Mouse (Mus musculus): ENCODE data around the gene Cd247.

DNA sequence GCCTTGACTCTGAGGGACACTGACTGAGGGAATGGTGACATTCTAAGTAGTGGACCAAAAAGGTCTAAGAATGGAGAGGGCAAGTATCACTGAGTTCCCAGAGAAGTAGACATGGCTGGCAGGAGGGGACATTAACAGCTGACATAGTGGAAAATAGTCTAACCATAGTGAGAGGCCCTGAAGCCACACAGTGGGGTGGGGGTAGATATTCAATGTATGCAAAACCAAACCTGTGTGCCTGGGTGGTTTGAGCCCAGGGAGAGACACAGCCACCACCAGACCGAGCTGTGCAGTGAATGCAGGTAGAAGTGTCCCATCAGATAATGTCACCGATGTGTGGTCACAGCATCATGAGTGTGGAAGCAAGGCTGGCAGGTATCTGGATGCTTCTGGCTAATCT lies 33.5 kb downstream of the Cd247 start:
- no peak for TF ChIP-seq CTCF (IDR thresholded peaks at IDR 0.05; ENCODE audit: low read depth)
- TF ChIP-seq EP300 (IDR thresholded peaks at IDR 0.05; ENCODE audit: low read depth) = no peak

Data from liver, embryonic 14.5 days (tissue).